Mouse (Mus musculus): ENCODE measurements around the gene Dnah5.

Gene Dnah5

DNA sequence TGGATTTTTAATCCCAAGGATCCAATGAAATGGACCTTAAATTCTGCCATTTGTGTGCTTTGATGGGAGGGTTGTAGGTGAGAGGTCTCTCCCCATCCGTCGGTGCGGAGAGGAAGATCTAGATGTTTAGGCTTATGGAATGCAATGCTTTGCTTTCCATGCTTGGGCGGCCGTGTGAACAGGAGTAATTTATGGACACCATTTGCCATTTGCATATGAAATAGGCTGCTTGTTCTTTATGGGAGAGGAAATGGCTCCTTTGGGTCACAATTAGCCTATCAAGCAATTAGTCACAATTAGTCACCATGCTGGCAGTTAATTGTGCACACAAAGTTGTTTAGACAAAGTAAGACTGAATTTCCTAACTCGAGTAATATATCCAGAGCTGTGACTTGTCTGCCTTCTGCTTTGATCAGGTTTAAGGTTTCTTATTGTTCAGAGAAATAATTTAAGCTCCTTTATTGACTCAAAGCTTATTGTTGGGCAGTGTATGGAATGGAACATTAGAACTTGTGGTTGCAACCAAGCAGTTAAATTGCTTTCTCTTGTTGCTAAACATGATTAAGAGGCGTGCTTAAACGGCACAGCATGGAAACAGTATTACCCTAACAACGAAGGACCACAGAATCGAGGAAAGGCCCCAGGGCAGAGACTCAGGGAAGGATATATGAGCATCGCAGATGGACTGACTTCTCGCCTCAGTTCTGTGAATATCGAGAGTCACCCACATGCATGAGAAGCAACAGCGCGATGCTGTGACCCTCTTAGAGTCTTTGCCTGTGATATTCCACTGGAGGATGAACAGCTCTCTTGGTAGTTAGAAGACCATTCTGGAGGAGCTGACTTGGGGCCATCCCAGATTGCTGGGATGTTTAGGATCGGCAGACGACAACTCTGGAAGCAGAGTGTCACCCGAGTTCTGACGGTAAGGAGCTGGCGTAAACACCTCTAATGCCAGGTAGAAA lies at the start of gene Dnah5:
Gene Dnah5 (plus strand): TSS at position 642 of the 965 bp plus-strand sequence.
- no peak for DNase-seq

GRCm38 (mm10) chr15:28154822-28155501 lies 48.6 kb upstream of the Dnah5 start:
- peak; percentile 55 for DNase-seq

DNA sequence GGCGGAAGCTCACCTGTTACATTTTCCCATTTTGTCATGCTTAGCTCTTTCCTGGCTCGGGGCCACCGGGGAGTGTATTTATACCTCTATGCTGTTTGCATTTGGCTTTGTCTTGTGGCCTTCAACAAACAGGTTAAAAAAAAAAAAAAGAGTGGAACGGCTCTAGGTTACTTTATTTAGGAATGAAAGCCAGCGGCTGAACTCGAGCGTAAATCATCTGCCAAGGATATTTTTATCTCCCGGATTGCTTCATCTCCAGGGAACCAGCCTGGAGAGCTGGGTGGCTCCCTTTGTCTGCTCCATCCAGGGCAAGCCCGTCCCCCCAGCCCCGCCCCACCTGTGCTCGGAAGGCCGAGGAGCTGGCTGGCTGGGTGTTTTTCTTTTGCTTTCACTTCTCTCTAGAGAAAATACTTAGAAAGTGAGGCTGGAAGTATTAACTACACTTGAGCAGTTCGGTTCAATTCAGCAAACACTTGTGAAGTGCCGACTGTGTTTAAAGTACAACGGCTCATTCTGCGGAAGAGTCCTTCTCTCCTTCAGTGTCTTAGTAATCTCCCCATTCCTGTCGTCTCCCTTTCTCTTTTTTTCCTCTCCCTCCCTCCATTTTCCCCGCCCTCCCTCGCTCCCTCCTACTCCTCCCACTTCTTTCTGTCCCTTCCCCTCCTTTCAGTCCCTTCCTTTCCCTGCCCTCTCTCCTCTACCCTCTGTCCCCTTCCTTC lies 44.6 kb upstream of the Dnah5 start:
- peak; percentile 73 for DNase-seq

DNA sequence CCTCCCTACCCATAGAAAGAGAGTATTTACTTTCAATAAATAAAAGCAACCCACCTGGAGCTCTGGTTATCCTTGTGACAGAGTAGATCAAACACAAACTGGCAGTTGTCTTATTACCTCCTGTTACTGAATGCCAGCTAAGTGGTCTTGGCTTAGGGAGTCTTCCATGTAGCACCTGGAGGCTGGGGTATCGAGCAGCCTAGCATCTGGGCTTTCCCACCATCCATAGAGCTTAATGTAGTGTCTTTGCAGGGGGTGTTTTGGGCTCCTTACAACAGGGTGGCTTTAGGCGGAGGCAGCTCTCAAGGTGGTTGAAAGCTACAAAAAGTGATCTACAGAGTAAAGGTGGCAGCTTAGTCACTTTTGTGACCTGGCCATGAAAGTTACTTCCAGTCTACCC lies 41.3 kb upstream of the Dnah5 start:
- DNase-seq: no peak

GRCm38 (mm10) chr15:28165234-28165633 lies 38.3 kb upstream of the Dnah5 start:
- DNase-seq: no peak

DNA sequence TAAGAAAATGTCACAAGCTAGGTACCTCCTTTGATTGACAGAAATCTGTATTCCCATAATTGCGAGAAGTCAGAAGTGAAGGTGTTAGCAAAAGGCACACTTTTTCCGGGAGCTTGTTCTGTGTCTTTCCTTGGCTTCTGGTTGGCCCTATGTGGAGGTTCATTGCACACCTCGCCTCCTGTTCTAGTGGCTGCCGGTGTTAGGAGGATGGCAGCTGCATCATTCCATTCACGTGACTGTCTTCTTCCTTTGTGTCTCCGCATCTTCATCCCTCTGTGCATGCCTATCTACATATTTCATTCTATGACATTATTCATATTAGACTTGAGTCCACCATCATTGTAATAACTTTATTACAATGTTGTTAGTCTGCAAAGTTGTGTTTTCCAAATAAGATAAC lies 37.5 kb upstream of the Dnah5 start:
- no peak for DNase-seq

- no peak for DNase-seq
Measured at GRCm38 (mm10) chr15:28178951-28179350, 24.6 kb upstream of the Dnah5 start.

DNA sequence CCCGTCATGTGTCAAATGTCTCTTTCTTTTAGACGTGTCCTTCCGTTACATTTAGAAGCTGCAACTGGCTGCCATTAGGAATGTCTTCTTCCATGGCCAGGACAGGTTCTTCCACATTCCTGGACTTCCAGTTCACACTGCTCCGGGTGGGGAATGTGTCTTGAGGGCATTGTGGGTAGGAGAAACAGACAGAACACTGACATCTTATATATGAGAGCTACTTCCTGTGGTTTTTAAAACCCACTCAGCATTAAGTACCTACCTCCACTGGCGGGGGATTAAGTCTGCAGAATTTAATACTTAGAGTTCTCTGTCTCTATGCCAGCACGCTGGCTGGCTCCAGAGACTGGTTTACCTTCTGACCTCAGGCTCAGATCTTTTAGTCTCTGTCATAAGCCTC lies 24.0 kb upstream of the Dnah5 start:
- DNase-seq: no peak

DNA sequence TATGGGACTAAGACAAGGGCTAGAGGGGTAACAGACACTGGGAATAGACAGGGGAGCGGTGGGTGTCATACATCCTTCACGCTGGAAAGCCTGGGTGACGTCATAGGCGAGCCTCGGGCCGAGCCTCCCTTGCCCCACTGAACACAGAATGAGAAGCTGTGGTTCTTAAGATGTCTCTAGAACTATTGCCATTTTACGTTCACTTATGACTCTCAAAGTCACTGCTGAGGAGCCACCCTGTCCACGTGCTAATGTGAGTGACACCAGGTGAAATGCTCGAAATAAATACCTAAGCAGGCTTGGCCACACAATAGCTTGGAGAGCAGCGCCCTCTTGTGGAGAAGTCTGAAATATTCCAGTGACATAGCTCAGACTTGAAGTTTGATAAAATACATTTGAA lies 21.7 kb upstream of the Dnah5 start:
- DNase-seq: peak; percentile 84

GRCm38 (mm10) chr15:28182567-28182966 lies 21.0 kb upstream of the Dnah5 start:
- DNase-seq: no peak

DNA sequence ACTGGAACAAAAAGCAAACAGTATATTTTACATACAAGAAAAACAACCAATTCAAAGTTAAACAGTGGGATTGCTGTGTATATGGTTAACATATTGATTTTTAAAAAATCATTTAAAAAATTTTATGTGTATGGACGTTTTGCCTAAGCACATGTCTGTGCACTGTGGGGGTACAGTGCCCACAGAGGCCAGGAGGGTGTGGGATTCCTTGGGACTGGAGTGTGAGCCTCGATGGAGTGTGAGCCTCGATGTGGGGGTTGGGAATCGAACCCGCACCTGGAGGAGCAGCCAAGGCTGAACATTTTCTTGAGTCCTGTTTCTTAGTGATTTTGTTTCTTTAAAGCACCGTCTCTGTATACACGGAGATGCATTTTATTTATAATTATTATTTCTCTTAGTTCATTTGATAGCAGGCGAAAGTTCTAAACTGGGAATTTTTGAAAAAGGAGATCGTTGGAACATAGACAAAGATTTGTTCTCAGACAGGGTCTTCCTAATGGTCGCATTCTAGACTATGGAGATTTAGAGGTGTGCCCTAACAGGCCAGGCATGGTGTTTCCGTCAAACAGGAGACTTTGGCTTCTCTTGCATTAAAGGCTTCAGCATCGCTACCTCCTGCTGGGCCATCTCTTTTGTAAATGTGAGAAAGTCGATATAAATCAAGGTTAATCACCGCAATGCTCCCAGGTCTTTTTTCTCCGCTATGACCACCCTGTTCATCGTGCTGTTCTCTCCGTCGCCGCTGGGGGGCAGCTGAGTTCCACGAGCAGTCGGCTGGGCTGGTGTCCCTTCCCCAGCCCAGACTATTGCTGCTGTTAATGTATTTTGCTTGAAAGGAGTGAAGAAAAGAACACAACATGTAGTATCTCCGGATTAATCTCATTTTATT lies 15.8 kb upstream of the Dnah5 start:
- DNase-seq: peak; percentile 96

DNA sequence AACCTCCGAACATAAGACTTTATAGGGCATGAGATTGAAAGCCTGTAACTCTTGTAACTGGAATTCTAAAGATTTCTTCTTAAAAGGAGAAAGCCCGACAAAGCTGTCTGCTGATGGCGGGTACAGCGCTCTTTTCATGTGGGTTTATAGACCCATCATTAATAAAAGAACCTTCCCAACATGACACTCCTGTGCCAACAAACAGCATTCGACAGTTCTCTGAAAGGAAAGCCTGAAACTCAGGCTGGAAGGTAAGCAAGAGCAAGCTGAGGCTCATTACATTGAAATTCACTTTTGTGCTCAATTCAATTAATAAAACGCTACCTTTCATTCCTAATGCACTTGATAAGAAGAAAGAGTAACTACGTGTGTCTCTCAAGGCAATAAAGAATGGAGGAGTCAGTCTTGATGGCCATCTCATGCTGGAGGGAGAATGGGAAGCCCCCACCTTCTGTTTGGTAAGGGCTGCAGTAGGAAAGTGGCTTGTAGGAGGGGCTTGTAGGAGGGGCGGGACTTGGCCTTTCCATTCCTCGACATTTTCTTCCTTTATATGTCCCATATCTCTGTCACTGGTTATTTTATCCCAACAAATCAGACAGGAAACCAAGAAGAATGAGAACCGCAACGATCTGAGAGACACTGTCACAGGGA lies 15.1 kb upstream of the Dnah5 start:
- DNase-seq: no peak

DNA sequence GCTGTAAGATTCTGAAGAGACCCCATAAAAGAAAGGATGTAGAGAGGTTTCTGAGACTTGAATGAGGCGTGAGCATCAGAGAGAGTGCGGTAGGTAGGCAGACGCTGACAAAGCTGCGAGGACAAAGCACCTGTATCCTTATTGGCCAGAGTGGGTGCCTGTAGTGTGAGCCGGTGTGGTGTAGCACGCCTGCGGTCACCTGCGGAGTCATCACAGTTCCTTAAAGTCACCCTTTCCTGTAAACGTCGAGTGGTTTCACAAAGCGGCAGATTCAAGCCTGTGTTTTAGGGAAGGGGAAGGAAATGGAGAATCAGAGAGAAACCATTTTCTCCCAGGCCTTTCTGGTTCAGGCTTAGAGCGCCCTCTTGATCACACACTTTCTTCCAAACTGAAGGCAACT lies 13.9 kb upstream of the Dnah5 start:
- DNase-seq: no peak

GRCm38 (mm10) chr15:28198609-28199008 lies 4.9 kb upstream of the Dnah5 start:
- no peak for DNase-seq

- no peak for DNase-seq
Measured at GRCm38 (mm10) chr15:28204626-28205025, 1.1 kb downstream of the Dnah5 start.

- no peak for DNase-seq
Measured at GRCm38 (mm10) chr15:28207545-28207944, 4.0 kb downstream of the Dnah5 start.

DNA sequence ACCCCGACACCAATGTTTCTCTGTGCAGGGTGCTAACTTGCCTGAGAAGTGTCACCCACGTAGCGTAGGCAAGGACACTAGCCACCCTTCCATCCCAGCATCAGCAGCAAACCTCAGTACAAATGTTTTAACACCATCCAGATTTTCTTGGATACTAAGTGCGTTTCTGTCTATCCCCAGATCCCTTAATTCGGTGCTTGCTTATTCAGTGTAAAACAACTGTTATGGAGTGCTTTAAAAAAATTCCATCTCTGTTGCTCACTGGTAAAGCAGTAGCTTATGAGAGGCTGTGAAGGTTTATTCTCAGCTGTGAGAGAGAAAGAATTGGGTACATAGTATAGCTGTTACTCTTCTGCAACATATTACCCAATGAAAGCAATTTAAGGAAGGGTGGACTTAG lies 9.5 kb downstream of the Dnah5 start:
- no peak for DNase-seq

- DNase-seq: no peak
Measured at GRCm38 (mm10) chr15:28216358-28216757, 12.8 kb downstream of the Dnah5 start.

GRCm38 (mm10) chr15:28227316-28227715 lies 23.8 kb downstream of the Dnah5 start:
- DNase-seq: no peak

- no peak for DNase-seq
Measured at GRCm38 (mm10) chr15:28260250-28260649, 56.7 kb downstream of the Dnah5 start.

- no peak for DNase-seq
Measured at GRCm38 (mm10) chr15:28299438-28299837, 95.9 kb downstream of the Dnah5 start.

DNA sequence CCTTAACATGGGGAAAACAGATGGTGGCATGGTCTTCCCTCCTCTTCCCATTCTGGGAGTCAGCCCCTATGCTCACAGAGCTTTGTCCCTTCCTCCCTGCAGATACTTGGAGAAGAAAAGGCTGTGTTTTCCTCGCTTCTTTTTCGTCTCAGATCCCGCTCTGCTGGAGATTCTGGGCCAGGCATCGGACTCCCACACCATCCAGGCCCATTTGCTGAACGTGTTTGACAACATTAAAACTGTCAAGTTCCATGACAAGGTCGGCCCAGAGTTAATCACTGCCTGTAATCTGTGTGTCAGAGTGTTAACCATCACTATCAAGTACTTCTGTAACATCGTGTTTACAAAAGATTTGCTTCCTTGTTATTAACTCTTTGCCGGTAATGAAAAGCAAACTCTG lies 103.6 kb downstream of the Dnah5 start:
- DNase-seq: no peak

Data from right cerebral cortex, postnatal 4 days (tissue).